Mouse (Mus musculus): ENCODE data around the gene Olfr1294.

Olfr1294 gene

GRCm38 (mm10) chr2:111540191-111540590 is at the start of gene Olfr1294:
Gene Olfr1294 (minus strand): TSS chr2:111540291.
- DNase-seq (ENCODE audit: low spot score in 2 of 2) = no peak

GRCm38 (mm10) chr2:111569581-111569980 is 29.5 kb upstream of the Olfr1294 start, which contains the start of gene Olfr1295:
Gene Olfr1295 (minus strand): TSS chr2:111569681.
- no peak for DNase-seq (ENCODE audit: low spot score in 2 of 2)

GRCm38 (mm10) chr2:111524903-111525302 is 15.2 kb downstream of the Olfr1294 start, which contains the start of gene Olfr1293-ps:
Gene Olfr1293-ps (plus strand): TSS chr2:111525203.
- DNase-seq (ENCODE audit: low spot score in 2 of 2) = no peak

- no peak for DNase-seq (ENCODE audit: low spot score in 2 of 2)
Observed at GRCm38 (mm10) chr2:111517451-111517850, 22.6 kb downstream of the Olfr1294 start.

GRCm38 (mm10) chr2:111496880-111497279 is 43.2 kb downstream of the Olfr1294 start, which contains the start of gene Olfr1291-ps1:
Gene Olfr1291-ps1 (plus strand): TSS chr2:111497180.
- no peak for DNase-seq (ENCODE audit: low spot score in 2 of 2)

- no peak for DNase-seq (ENCODE audit: low spot score in 2 of 2)
Observed at GRCm38 (mm10) chr2:111493729-111494128, 46.4 kb downstream of the Olfr1294 start, which contains the start of gene Olfr1290. Gene Olfr1290 (minus strand): TSS chr2:111493829.
